ENCODE assay signal across 15 mouse cellular contexts in the genomic region with DNA sequence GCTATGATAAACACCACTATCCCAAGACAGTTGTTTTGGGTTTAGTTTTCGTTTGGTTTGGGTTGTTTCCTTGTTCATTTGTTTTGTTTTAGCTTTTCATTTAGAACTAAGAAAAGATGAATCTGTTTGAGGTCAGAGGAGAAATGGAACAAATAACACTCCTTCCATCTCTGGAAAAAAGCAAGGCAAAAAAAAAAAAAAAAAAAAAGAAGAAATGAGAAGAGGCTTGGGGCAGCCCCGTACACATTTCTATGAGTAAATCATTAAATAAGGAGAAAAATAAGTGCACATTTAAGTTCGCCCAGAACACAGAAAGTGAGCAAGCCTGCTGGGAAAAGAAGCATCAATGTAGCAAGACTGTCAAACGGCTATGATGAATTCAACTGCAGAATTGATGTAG.
DNase-seq lines count a peak whose midpoint lies in the region; TF ChIP-seq lines count a peak whose summit lies in the region.
"Had no signal": no experiment of that assay in that cellular context is flagged by ENCODE, and none has a peak within 500 bp of the region (broad histone marks: within the 10 kb centered on the region; RNA-seq: fewer than 3 reads in every experiment).

No protein-coding gene starts in this region.

- no peak for TF ChIP-seq RAD21 in CH12.LX (IDR thresholded peaks at IDR 0.05; ENCODE audit: low read depth, low read length)

- H3K4me1 ChIP-seq in CH12.LX (ENCODE audit: control insufficient read depth in 1 of 2, insufficient read depth in 2 of 2): peaks cover 9 to 67% of the 10 kb centered on the region in 2 experiments

- TF ChIP-seq CTCF in layer of hippocampus, adult 2 months (conservative IDR thresholded peaks at IDR 0.05): no peak
- TF ChIP-seq CTCF in CH12.LX (conservative IDR thresholded peaks at IDR 0.05 in 1 of 2, IDR thresholded peaks at IDR 0.05 in 1 of 2; ENCODE audit: low read depth in 2 of 2, low read length in 2 of 2): no peak

- H3K36me3 ChIP-seq in CH12.LX (replicated peaks in 1 of 2; ENCODE audit: control insufficient read depth in 1 of 2, insufficient read depth in 1 of 2, low read length in 1 of 2): peaks cover 49 to 85% of the 10 kb centered on the region in 2 experiments
- H3K36me3 ChIP-seq: G1E had no signal

- peaks cover 78% of the 10 kb centered on the region for H3K79me2 ChIP-seq in CH12.LX (replicated peaks; ENCODE audit: control insufficient read depth, extremely low read depth, insufficient read depth, poor library complexity, severe bottlenecking)

- H3K27ac ChIP-seq in layer of hippocampus, adult 2 months: peak overlapping the region; percentile 75
- peak overlapping the region; percentile 48 for H3K27ac ChIP-seq in CH12.LX (ENCODE audit: insufficient read depth, low read depth)

- no peak for TF ChIP-seq POLR2A in CH12.LX (IDR thresholded peaks at IDR 0.05; ENCODE audit: low read depth, low read length)

- no peaks in the 10 kb centered on the region for H3K27me3 ChIP-seq in CH12.LX (replicated peaks)
- H3K27me3 ChIP-seq: Patski had no signal

- no peak overlapping the region for H3K4me3 ChIP-seq in layer of hippocampus, adult 2 months
- H3K4me3 ChIP-seq in CH12.LX (replicated peaks in 1 of 3; ENCODE audit: low read depth in 2 of 3, low read length in 2 of 3, poor library complexity in 1 of 3): no peak overlapping the region

- TF ChIP-seq EP300 in CH12.LX (IDR thresholded peaks at IDR 0.05; ENCODE audit: low read length): peak; percentile 85

- H3K9ac ChIP-seq in CH12.LX (ENCODE audit: insufficient read depth, low read depth): peak overlapping the region; percentile 7; the same call in 1 of the 2 replicates

- H3K4me2 ChIP-seq in CH12.LX (ENCODE audit: insufficient read depth, low read depth, poor library complexity, severe bottlenecking): peak overlapping the region; percentile 48; the same call in 1 of the 2 replicates

- H3K9me3 ChIP-seq in CH12.LX (replicated peaks; ENCODE audit: low read length): no peaks in the 10 kb centered on the region
- H3K9me3 ChIP-seq: G1E had no signal

- in situ Hi-C loops in CH12.LX (cut with MboI; ENCODE audit: low pct_ligation_motif_present, low pct_unique_long_range_greater_than_20kb, low sequenced_read_pairs): no loop called here

- dilution Hi-C loops in CH12.LX (cut with MboI; ENCODE audit: extremely low pct_ligation_motif_present, extremely low pct_unique_long_range_greater_than_20kb, low sequenced_read_pairs): no loop called here

- DNase-seq in layer of hippocampus, adult 2 months (ENCODE audit: low spot score in 2 of 2): no peak
- DNase-seq in layer of hippocampus, adult 9-11 months: no peak
- peak; percentile 36 for DNase-seq in CH12.LX (ENCODE audit: extremely low read depth)
- no peak for DNase-seq in thymus, postnatal 10 days (ENCODE audit: low spot score in 2 of 2)
- DNase-seq: adrenal gland, adult 8-10 months; adrenal gland, postnatal 10 days; adrenal gland, postnatal 14 days; adrenal gland, postnatal 25 days; B cell, adult 2 months; cerebellum, adult 11 months; cerebellum, adult 11-12 months; cerebellum, adult 18-20 months; cerebellum, adult 2 months had no signal

TF ChIP-seq in CH12.LX, 34 proteins besides CTCF, POLR2A, EP300 and RAD21:
- TF ChIP-seq ZC3H11A (IDR thresholded peaks at IDR 0.05; ENCODE audit: low read depth, low read length) (no peak), ZKSCAN1 (IDR thresholded peaks at IDR 0.05; ENCODE audit: borderline replicate concordance, low read depth, low read length) (no peak), CHD2 (IDR thresholded peaks at IDR 0.05; ENCODE audit: low read length) (no peak), ZMIZ1 (IDR thresholded peaks at IDR 0.05; ENCODE audit: low read depth, low read length) (no peak), NELFE (IDR thresholded peaks at IDR 0.05; ENCODE audit: low read depth, low read length) (no peak), JUND (conservative IDR thresholded peaks at IDR 0.05; ENCODE audit: low read depth, low read length) (no peak), UBTF (IDR thresholded peaks at IDR 0.05; ENCODE audit: low read depth, low read length) (no peak), IRF4 (IDR thresholded peaks at IDR 0.05; ENCODE audit: low read depth, low read length) (peak; percentile 81; the same call in 1 of the 2 replicates), MYC (IDR thresholded peaks at IDR 0.05; ENCODE audit: low read depth, low read length) (no peak), ETS1 (conservative IDR thresholded peaks at IDR 0.05; ENCODE audit: low read depth, low read length) (no peak; the same call in none of the 2 replicates), ZNF384 (IDR thresholded peaks at IDR 0.05; ENCODE audit: low read depth, low read length) (peak; percentile 98), POLR2AphosphoS2 (IDR thresholded peaks at IDR 0.05; ENCODE audit: low read depth, low read length) (no peak), MAX (IDR thresholded peaks at IDR 0.05; ENCODE audit: low read length) (no peak)
